Mouse (Mus musculus): ENCODE results near the gene Mxra7.

DNA sequence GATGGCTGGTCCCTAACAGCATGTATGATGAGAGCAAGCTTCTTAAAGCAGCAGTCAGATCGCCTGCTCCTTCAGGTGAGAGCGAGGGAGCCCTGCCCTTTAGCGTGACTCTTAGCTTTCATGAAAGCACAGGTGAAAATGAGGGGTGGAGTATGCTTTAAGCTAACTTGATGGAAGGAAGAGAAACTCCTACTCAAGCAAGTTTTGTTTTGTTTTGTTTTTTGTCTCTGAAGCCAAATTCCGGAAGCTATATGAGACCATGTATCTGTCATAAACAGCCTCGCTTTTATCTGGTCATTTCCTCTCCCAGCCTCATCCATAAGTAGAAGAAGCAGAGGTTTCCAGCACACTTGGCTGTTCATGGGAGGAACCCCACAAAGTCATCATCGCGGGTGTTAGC, 52.4 kb downstream of the Mxra7 start, which contains the start of gene St6galnac1:
- no peak for TF ChIP-seq POLR2A (IDR thresholded peaks at IDR 0.05; ENCODE audit: borderline replicate concordance, extremely low read depth, low read depth, low read length)
- TF ChIP-seq CTCF (IDR thresholded peaks at IDR 0.05; ENCODE audit: insufficient read depth, low read length) = no peak
